Mouse (Mus musculus): ENCODE results near the gene Gspt2. TPM values are rescaled to one million over a fixed set of nuclear protein-coding genes. Genes with fewer than 3 reads are reported as not detected.
"Not testable (repeated sequence)": the region's sequence is repeated elsewhere in the genome, so short reads cannot be mapped to it uniquely, and the experiment has no call there.

Gene Gspt2
- total RNA-seq (2021) = 10 to 100 TPM; 40.6 to 43.0 TPM
- long read RNA-seq, experiment 1, transcript Gspt2-201 (1 exons, 2,491 nt) = major isoform, 11 of 14 reads
- long read RNA-seq, experiment 1, partial matches to known transcripts = 1 of 14 reads
- long read RNA-seq, experiment 1, other reads (novel, unspliced or antisense) = 2 of 14 reads
- long read RNA-seq, experiment 2, transcript Gspt2-201 (1 exons, 2,491 nt) = major isoform, 12 of 15 reads
- long read RNA-seq, experiment 2, partial matches to known transcripts = 1 of 15 reads
- long read RNA-seq, experiment 2, other reads (novel, unspliced or antisense) = 2 of 15 reads

- H3K4me3 ChIP-seq = peak within 1 kb of the TSS; percentile 76
- no peak for TF ChIP-seq CTCF (conservative IDR thresholded peaks at IDR 0.05)
- peak within 1 kb of the TSS; percentile 92 for H3K27ac ChIP-seq
- DNase-seq (ENCODE audit: low spot score in 2 of 2) = peak; percentile 50 to 53
Measured at GRCm38 (mm10) chrX:94635961-94636563, at the start of gene Gspt2. Gspt2 (plus strand) TSS chrX:94636069.

- peak; percentile 70 for TF ChIP-seq CTCF (conservative IDR thresholded peaks at IDR 0.05)
- H3K4me3 ChIP-seq = no peak overlapping the region
- DNase-seq (ENCODE audit: low spot score in 2 of 2) = peak; percentile 10 to 27
- no peak overlapping the region for H3K27ac ChIP-seq
Measured at GRCm38 (mm10) chrX:94624835-94625803, 10.8 kb upstream of the Gspt2 start.

- peak overlapping the region; percentile 76 for H3K4me3 ChIP-seq
- TF ChIP-seq CTCF (conservative IDR thresholded peaks at IDR 0.05) = no peak
- H3K27ac ChIP-seq = no peak overlapping the region; the same call in 1 of the 2 replicates
- DNase-seq (ENCODE audit: low spot score in 2 of 2) = no peak
Measured at GRCm38 (mm10) chrX:94636911-94637310, 1.0 kb downstream of the Gspt2 start.

GRCm38 (mm10) chrX:94648541-94648940 is 12.7 kb downstream of the Gspt2 start:
- Histone ChIP-seq H3K27ac (no peak overlapping the region), H3K4me3 (no peak overlapping the region)
- DNase-seq (ENCODE audit: low spot score in 2 of 2) = no peak
- TF ChIP-seq CTCF (conservative IDR thresholded peaks at IDR 0.05) = no peak

- no peak for DNase-seq (ENCODE audit: low spot score in 2 of 2)
- TF ChIP-seq CTCF (conservative IDR thresholded peaks at IDR 0.05) = no peak
- H3K27ac ChIP-seq = no peak overlapping the region
- H3K4me3 ChIP-seq = no peak overlapping the region
Measured at GRCm38 (mm10) chrX:94657734-94658133, 21.9 kb downstream of the Gspt2 start.

- no peak overlapping the region for H3K27ac ChIP-seq
- DNase-seq (ENCODE audit: low spot score in 2 of 2) = no peak
- TF ChIP-seq CTCF (conservative IDR thresholded peaks at IDR 0.05) = no peak
- H3K4me3 ChIP-seq = no peak overlapping the region
Measured at GRCm38 (mm10) chrX:94670814-94671213, 34.9 kb downstream of the Gspt2 start.

- TF ChIP-seq CTCF (conservative IDR thresholded peaks at IDR 0.05) = peak; percentile 84
- H3K4me3 ChIP-seq = no peak overlapping the region
- DNase-seq (ENCODE audit: low spot score in 2 of 2) = peak; percentile 4 to 58
- H3K27ac ChIP-seq = no peak overlapping the region
Measured at GRCm38 (mm10) chrX:94674977-94675376, 39.1 kb downstream of the Gspt2 start.

GRCm38 (mm10) chrX:94681581-94681980 is 45.7 kb downstream of the Gspt2 start:
- DNase-seq (ENCODE audit: low spot score in 2 of 2); H3K4me3 ChIP-seq; H3K27ac ChIP-seq: not testable (repeated sequence)

- DNase-seq (ENCODE audit: low spot score in 2 of 2); H3K4me3 ChIP-seq; H3K27ac ChIP-seq: not testable (repeated sequence)
- TF ChIP-seq CTCF (conservative IDR thresholded peaks at IDR 0.05) = peak; percentile 44
Measured at GRCm38 (mm10) chrX:94689593-94689992, 53.7 kb downstream of the Gspt2 start.

Other genes starting within 250 kb of the Gspt2 start
- gene Maged1, start 93.9 kb upstream of the Gspt2 start, total RNA-seq (2021) = 100 to 1,000 TPM; 531 to 547 TPM
- gene Zxdb, start 88.5 kb downstream of the Gspt2 start, total RNA-seq (2021) = 10 to 100 TPM; 18.9 to 19.0 TPM